Mouse (Mus musculus) E14TG2a.4 (cell line): ENCODE measurements around the gene Foxi1.

Experiments
- H3K27me3 ChIP-seq: 2 replicates; pipeline ENCODE4 v1.6.1; 2014; ENCODE audit warnings: low read length, control low read depth; ENCODE audit not compliant: insufficient read depth
- H3K36me3 ChIP-seq: 2 replicates; pipeline ENCODE4 v1.6.1; 2014; ENCODE audit warnings: low read length, control low read depth; ENCODE audit not compliant: insufficient read depth
- H3K4me1 ChIP-seq: replicated peaks from 2 replicates; pipeline ENCODE4 v1.6.1; 2014; ENCODE audit warnings: low read depth, low read length, control low read depth
- H3K4me3 ChIP-seq: replicated peaks from 2 replicates; pipeline ENCODE4 v1.5.1; 2014; ENCODE audit warnings: mild to moderate bottlenecking, low read length
- H3K9me3 ChIP-seq: 2 replicates; pipeline ENCODE4 v1.6.1; 2014; ENCODE audit warnings: low read length, control low read depth
- CTCF ChIP-seq: conservative IDR thresholded peaks from 2 replicates; pipeline ENCODE4 v1.5.1; 2014; ENCODE audit warnings: low read length
- NANOG ChIP-seq: IDR thresholded peaks from 2 replicates; pipeline ENCODE4 v1.6.1; 2014; ENCODE audit warnings: borderline replicate concordance, low read length, mixed read lengths
- POU5F1 ChIP-seq: IDR thresholded peaks from 2 replicates; pipeline ENCODE4 v1.6.1; 2014; ENCODE audit warnings: low read length, borderline replicate concordance

The Foxi1 gene

GRCm38 (mm10) chr11:34202769-34203168, 5.1 kb downstream of the Foxi1 start:
- H3K4me3 ChIP-seq: no peak overlapping the region
- peaks cover 11% of the 10 kb centered on the region; the same call in 1 of the 2 replicates for H3K4me1 ChIP-seq
- TF ChIP-seq POU5F1: no peak
- H3K27me3 ChIP-seq: peaks cover 34% of the 10 kb centered on the region
- no peaks in the 10 kb centered on the region for H3K36me3 ChIP-seq
- no peaks in the 10 kb centered on the region for H3K9me3 ChIP-seq

- no peak overlapping the region for H3K4me3 ChIP-seq
- no peaks in the 10 kb centered on the region for H3K36me3 ChIP-seq
- no peaks in the 10 kb centered on the region for H3K9me3 ChIP-seq
- H3K4me1 ChIP-seq: no peaks in the 10 kb centered on the region
- TF ChIP-seq NANOG (no peak), POU5F1 (no peak)
- no peaks in the 10 kb centered on the region for H3K27me3 ChIP-seq
Measured at GRCm38 (mm10) chr11:34195142-34195541, 12.7 kb downstream of the Foxi1 start.

GRCm38 (mm10) chr11:34194158-34194941, 13.5 kb downstream of the Foxi1 start:
- Histone ChIP-seq H3K27me3 (no peaks in the 10 kb centered on the region), H3K9me3 (no peaks in the 10 kb centered on the region), H3K4me3 (no peak overlapping the region), H3K4me1 (no peaks in the 10 kb centered on the region), H3K36me3 (no peaks in the 10 kb centered on the region)
- no peak for TF ChIP-seq CTCF

DNA sequence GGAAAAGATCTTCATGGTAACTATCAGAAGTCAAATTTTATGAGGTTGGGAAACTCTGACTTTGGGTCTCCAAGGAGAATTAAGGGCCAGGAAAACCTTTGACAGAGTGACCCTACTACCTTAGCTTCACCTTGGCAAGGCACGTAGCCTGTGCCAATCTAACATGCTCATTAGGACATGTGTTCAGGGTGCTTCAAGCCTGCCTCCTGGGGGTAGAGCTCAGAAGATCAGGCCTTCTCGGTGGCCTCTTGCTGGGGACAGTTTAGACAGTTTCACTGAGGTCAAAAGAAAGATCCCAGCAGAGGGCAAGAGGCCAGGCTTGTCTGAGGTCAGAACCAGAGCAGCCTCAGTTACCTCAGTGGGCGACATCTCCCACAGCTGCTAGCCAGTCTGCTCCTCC, 14.2 kb downstream of the Foxi1 start:
- no peak overlapping the region for H3K4me3 ChIP-seq
- H3K27me3 ChIP-seq: no peaks in the 10 kb centered on the region
- no peaks in the 10 kb centered on the region for H3K36me3 ChIP-seq
- no peaks in the 10 kb centered on the region for H3K9me3 ChIP-seq
- H3K4me1 ChIP-seq: no peaks in the 10 kb centered on the region
- no peak for TF ChIP-seq CTCF
- no peak for TF ChIP-seq POU5F1
- TF ChIP-seq NANOG: no peak

- no peaks in the 10 kb centered on the region for H3K4me1 ChIP-seq
- TF ChIP-seq CTCF: no peak
- TF ChIP-seq NANOG: no peak
- no peak for TF ChIP-seq POU5F1
Measured at GRCm38 (mm10) chr11:34184266-34184665, 23.6 kb downstream of the Foxi1 start.

GRCm38 (mm10) chr11:34181214-34182117, 26.4 kb downstream of the Foxi1 start:
- Histone ChIP-seq H3K27me3 (no peaks in the 10 kb centered on the region; the same call in 1 of the 2 replicates), H3K36me3 (no peaks in the 10 kb centered on the region), H3K4me1 (no peaks in the 10 kb centered on the region), H3K4me3 (no peak overlapping the region), H3K9me3 (no peaks in the 10 kb centered on the region)
- TF ChIP-seq CTCF: no peak
- TF ChIP-seq NANOG: no peak
- TF ChIP-seq POU5F1: no peak

More at GRCm38 (mm10) chr11:34184266-34184665, 23.6 kb downstream of the Foxi1 start:
- Histone ChIP-seq H3K36me3 (no peaks in the 10 kb centered on the region), H3K9me3 (no peaks in the 10 kb centered on the region), H3K4me3 (no peak overlapping the region), H3K27me3 (no peaks in the 10 kb centered on the region; the same call in 1 of the 2 replicates)

GRCm38 (mm10) chr11:34178752-34179151, 29.1 kb downstream of the Foxi1 start:
- Histone ChIP-seq H3K27me3 (no peaks in the 10 kb centered on the region; the same call in 1 of the 2 replicates), H3K36me3 (no peaks in the 10 kb centered on the region), H3K9me3 (no peaks in the 10 kb centered on the region), H3K4me3 (no peak overlapping the region), H3K4me1 (no peaks in the 10 kb centered on the region)
- TF ChIP-seq POU5F1 (no peak), CTCF (no peak), NANOG (no peak)

- no peaks in the 10 kb centered on the region; the same call in 1 of the 2 replicates for H3K27me3 ChIP-seq
- TF ChIP-seq NANOG (no peak), CTCF (no peak), POU5F1 (no peak)
- H3K36me3 ChIP-seq: no peaks in the 10 kb centered on the region
- no peak overlapping the region for H3K4me3 ChIP-seq
- H3K4me1 ChIP-seq: no peaks in the 10 kb centered on the region
- H3K9me3 ChIP-seq: no peaks in the 10 kb centered on the region
Measured at GRCm38 (mm10) chr11:34176371-34176770, 31.5 kb downstream of the Foxi1 start.
